Mouse (Mus musculus) skeletal muscle tissue, adult 2 months (tissue): ENCODE data around the gene Npr1.

ENCODE experiments used
- DNase-seq: peaks from one replicate; pipeline ENCODE4 v3.0.0-alpha.2; 2012; ENCODE audit warnings: low read depth, low spot score

Gene Npr1

DNA sequence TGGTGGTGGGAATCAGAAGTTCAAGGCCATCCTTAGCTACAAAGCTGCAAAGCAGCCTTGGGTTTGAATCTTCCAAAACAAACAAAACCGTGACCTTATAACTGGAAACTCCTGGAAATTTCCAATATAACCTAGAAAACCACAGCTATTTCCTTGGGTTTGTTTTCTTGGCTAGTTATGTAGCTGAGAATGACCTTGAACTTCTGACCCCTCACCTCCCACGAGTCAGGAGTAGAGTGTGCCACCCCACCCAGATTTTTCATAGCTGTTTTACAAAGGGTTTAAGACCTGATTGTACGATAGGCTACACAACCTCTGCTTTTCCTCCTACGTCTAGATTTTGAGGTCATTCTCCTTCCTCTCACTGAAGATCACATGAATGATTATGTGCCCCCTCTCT, 28.5 kb downstream of the Npr1 start:
- DNase-seq, result no peak

DNA sequence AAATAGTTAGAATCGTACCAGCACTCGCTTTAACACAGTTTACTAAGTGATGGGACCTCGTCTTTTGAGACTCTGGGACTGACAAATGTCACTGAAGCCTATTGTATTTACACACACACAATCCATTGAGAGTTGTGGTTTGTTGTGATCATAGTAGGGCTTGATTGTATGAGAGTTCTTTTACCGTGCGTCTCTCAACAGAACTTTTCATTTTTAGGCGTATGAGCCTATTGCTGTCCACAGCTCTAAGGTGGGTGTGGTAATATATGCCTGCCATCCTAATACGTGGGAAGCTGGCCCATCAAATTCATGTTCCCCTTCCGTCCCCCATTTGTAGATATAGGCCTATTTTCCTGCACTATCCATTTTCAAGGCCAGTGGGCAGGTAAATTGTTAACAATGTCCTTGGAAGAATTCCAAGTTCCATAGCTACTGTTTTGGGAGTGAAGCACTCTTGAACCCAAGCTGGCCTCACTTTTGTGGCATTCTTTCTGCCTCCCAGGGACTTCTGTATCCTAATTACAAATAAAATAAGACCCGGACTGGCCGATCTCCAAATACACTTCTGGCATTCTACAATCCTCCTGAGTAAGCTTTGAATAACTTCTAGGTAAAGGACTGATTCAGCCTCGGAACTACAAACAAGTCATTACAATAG, 31.5 kb downstream of the Npr1 start:
- no peak for DNase-seq

DNA sequence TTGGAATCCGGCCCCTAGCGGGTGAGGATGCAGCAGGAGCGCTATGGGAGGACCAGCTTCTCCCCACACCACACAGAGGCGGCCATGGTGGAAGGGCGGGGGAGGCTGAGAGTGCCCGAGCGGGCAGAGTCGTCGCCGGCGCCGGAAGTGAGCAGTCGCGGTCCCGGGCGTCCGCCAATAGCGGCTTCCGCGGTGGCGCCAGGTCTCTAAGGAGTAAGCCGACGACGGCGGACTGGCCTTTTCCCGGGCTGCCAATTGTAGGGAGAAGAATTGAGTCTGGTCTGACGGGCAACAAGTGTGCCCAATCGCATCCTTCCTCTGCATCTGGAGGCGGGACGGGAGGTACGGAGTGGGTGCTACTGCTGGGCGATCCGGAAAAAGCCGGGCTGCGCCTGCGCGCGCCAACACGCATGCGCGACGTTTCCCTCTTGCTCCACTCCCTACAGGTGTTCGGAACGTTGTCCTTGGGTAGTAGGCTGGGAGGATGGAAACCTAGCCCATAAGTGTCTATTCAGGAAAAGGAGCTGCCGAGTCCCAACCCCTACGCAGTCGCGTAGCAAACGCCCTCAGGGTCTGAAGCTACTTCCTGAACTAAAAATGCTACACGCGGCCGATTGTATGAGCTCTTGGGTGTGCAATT, 32.2 kb downstream of the Npr1 start, which contains the start of gene Ints3:
Gene Ints3, minus strand, starts transcription at position 242 of the 640 bp plus-strand sequence.
- peak; percentile 100 for DNase-seq

DNA sequence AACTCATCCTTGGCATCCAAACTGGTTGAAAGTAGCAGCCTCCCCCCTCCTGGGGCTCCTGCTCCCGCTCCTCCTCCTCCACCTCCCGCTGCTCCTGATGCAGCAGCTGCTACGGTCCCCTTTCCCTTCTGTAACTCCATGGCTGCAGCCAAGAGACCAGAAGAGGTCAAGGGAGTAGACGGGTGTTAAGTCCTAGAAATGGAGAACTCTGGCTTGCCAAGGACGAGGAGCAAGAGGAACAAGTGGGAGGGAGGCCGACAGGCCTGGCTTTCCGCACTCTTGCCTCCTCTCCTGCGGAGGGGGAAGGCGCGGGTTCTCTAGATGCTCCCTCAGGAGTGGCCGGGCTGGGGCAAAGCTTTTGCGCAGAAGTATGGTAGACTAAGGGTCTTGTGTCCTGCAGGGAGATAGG, 32.9 kb downstream of the Npr1 start:
- DNase-seq, result peak; percentile 30

- no peak for DNase-seq
Measured at GRCm38 (mm10) chr3:90432348-90432747, 33.3 kb downstream of the Npr1 start.

DNA sequence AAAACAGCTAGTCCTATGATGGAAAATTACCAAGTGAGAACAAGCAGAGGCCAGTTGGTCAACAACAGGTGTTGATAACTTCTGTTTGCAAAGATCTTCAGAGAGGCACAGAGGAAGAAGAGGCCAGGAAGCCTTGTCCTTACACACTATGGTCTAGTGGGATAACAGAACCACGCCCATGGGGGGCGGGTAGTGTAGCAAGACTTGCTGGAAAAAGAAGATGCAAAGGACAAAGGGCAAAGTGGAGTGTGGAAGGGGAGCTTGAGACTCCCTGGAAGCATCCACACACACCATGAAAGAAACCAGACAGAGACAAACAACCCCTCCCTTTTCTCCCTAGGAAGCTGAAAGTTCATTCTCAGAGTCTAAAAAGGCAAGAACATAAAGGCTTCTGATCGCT, 36.1 kb downstream of the Npr1 start:
- no peak for DNase-seq

GRCm38 (mm10) chr3:90428186-90428585, 37.5 kb downstream of the Npr1 start:
- peak; percentile 58 for DNase-seq

DNA sequence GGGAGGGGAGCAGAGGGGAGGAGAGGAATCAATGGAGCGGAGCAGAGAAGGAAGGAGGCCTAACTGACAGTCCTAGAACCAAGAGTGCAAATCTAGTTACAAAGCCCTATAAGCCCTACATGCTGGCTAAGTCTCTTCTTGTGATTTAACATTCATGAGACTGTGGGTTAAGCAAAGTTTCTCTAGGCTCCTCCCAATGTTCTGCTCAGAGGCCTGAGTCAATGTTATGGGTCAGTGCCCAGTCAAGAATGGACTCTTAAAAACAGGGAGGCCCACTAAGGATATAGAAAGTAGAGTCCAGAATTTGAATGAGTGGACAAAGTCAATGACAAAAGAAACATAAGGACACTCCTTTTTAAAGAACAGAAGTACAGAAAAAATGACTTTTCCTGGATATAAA, 38.1 kb downstream of the Npr1 start:
- peak; percentile 38 for DNase-seq

GRCm38 (mm10) chr3:90425499-90425898, 40.2 kb downstream of the Npr1 start:
- DNase-seq, result no peak

DNA sequence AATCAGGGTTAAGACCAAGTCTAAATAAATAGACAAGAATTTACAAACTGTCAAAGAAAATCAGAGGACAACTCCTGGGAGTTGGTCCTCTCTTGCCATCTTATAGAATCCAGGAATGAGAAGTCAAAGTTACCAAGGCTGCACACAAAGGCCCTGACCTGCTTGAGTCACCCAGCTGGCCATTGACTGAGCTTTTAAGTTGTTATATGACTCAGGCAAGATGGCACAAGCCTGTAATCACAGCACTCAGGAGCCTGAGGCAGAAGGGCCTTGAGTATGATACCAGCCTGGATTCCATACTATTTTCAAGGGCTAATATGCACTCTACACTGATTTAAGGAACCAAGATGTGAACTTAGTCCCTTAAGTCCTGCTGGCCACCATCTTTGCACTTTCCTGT, 42.1 kb downstream of the Npr1 start:
- no peak for DNase-seq

DNA sequence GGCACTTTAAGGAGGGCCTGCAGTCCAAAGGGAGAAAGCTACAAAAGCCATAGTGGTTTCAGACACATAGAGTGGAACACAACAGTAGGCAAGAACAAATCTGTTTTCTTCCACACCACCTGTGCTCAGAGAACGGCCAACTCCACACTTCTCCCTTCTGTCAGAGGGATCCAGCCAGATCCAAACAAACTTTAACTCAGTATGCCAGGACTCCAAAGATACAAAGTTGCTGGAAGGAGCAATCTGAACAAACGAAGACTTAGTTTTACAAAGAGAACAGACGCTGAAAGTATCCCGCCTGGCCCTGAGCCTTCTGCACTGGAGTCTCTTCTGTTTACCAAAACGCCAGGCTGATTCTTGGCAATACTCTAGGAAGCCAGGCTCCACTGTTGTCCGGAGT, 45.0 kb downstream of the Npr1 start:
- DNase-seq, result no peak

DNA sequence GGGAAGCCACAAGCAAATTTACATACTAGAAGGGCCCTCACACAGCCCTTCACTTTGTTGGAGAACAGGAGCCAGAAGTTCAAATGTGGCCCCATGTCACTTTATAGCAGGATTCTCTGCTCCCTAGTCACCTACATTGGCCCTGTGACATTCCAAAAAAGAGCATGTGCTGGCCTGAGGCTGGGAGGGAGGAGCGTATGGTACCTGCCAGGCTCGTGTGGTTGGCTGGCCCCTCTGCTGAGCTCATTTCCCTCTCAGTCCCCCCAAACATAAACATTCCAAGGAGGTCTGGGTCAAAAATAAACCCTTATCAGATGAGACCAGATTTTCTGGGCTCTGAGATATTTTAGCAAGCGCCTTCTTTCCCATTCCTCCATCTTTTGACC, 52.7 kb downstream of the Npr1 start:
- DNase-seq, result no peak

GRCm38 (mm10) chr3:90412312-90413010, 53.2 kb downstream of the Npr1 start:
- peak; percentile 54 for DNase-seq

- no peak for DNase-seq
Measured at GRCm38 (mm10) chr3:90408721-90409120, 56.9 kb downstream of the Npr1 start.

DNA sequence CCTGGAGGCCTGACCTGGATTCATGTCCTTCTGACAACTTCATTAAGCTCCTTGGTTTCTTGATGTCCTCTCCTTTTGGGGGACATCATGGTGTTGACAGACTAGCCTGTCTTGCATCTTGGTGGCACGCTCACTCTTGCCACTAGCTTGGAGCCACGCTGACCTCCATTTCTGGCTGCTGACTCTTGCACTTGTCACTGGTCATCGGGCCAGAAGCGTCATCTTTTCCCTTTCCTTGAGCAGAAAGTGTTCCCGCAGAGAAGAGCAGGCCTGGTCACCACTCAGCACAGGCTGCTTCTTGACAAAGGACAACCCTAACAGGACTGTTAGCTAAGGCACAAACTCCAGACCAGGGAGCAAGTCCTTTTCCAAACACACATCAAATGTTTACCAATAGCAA, 59.3 kb downstream of the Npr1 start:
- no peak for DNase-seq

DNA sequence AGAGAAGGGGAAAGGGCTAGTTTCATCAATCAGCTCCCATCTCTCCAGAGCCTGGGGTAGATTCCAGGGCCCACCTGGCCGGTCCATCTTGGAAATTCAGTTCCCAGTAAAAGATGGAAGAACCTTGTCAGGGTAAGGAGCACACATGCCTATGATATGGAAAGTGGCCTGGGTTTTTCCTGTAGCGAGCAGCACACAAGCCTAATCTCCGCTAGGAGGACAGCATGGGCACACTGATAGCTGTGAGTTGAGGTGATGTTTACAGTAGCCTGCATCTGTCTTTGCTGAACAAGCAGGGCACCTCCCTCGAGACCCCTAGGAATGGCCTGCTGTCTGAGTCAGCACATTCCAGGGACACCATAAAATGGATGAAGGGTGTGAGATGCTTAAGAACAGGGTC, 61.1 kb downstream of the Npr1 start:
- DNase-seq, result no peak

- no peak for DNase-seq
Measured at GRCm38 (mm10) chr3:90404121-90404520, 61.5 kb downstream of the Npr1 start.

DNA sequence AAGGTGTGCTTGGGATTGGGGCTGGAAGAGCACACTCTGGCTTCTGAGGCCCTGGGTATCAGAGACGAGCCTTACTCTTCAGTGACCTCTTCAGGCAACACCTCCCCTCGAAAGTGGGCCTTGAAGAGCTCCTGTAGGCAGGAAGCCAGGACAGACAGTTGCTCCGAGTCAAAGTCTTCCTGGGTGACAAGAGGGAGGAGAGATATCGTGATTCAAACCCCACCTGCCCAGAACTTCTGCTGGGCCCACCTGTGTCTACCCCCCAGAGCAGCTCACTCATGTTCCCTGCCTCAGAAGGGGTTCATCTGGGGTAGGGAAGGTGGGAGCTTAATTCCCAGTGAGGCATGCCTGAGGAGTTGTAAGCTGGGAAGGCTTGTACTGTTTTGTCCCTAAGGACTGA, 64.7 kb downstream of the Npr1 start:
- no peak for DNase-seq
